Mouse (Mus musculus) mouse embryonic stem cell (cell line): ENCODE results near the gene Avpi1.

Experiments used
- in situ Hi-C, 2 experiments: fragments of 300-500 bp; cut with MboI; formaldehyde crosslinking; loops; 1 replicate in 1 of 2; 3 replicates in 1 of 2; pipeline ENCODE4 v1.14.3; 2019 to 2020; ENCODE audit warnings: low sequenced_read_pairs in 2 of 2, low pct_unique_long_range_greater_than_20kb in 1 of 2, mixed read lengths in 1 of 2; ENCODE audit not compliant: unreplicated experiment in 1 of 2

Gene Avpi1

DNA sequence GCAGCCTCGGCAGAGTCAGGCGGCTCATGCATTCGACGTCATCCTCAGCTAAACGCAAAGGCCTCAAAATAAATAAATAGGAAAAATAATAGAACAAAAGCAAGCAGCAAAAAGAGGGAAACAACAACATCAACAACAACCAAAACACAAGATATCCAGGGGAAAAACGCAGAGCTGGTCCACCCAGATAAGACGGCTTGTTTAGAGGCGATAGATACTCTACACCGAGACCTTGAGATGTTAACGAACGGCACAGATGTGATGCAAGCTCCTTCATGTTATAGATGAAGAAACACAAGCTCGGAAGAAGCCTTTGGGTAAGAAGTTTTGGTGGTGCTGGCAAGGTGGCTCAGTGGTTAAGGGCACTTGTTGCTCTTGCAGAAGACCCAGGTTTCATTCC, 49.9 kb downstream of the Avpi1 start:
- in situ Hi-C loops, result no loop called here

DNA sequence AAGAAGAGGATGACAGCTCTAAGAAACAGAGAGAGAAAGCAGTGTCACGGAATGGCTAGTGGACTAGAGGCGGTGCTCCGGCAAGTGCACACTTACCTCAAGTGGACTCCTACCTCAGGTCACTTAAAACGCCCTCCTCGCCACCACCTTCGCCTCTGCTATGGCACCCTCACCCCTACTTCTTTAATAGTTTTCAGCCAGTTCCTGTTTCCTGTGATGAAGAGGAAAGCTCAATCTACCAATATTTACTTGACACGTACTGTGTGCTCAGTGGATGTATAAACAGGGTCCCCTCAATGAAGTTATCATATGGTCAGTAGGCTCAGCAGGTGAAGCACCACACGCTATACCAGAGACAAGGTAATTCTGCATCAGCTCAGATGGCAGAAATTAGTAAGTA, 50.3 kb downstream of the Avpi1 start:
- in situ Hi-C loops, result no loop called here

DNA sequence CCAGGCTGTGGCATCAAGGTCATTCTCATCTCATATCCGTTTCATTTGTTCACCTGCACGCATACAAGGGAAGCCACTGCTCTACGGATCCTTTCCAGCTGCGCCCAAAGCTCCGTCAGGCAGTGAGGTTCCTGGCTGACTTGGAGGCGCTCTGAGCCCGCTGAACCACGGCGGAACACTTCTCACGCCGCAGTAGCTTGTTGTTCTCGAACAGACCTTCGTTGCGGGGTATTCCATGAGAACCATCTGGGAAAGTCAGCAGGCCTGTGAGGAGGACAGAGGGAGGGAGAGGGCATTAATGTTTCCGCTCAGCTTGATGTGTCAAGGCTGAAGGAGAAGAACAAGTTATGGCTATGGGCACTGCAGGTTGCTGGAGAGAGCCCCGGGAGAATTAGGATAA, 52.9 kb downstream of the Avpi1 start:
- in situ Hi-C loops, result no loop called here

DNA sequence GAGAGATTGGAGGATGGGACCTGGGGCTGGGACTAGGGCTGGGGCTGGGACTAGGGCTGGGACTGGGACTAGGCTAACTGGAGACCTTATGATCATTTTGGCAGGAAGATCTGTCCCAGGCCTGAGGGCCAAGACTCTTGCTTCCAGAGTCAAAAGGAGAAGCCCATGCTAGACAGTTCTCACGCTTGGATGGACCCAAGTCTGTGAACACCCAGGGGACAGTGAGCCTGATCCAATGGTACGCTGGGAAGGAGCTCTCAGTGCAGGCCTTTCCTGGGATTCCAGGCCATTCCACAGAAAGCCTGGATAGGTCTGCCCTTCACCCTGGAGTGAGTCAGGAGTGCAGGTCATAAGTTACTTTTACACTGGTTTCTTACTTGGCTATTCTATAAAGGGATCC, 53.8 kb downstream of the Avpi1 start:
- in situ Hi-C loops, result no loop called here
